Mouse (Mus musculus): ENCODE data around the gene Zfp994. TPM values are rescaled to one million over a fixed set of nuclear protein-coding genes. Genes with fewer than 3 reads are reported as not detected.
"Not testable (repeated sequence)": the region's sequence is repeated elsewhere in the genome, so short reads cannot be mapped to it uniquely, and the experiment has no call there.

Zfp994 gene
- 4.2 TPM in 2 replicates for total RNA-seq (2021)
- long read RNA-seq, experiment 1, full-length matches to known transcripts: 2 of 6 reads
- long read RNA-seq, experiment 1, partial matches to known transcripts: 0 of 6 reads
- long read RNA-seq, experiment 1, other reads (novel, unspliced or antisense): 4 of 6 reads
- long read RNA-seq, experiment 2, full-length matches to known transcripts: 4 of 6 reads
- long read RNA-seq, experiment 2, partial matches to known transcripts: 1 of 6 reads
- long read RNA-seq, experiment 2, other reads (novel, unspliced or antisense): 1 of 6 reads

- DNase-seq: peak; percentile 96
Observed at GRCm38 (mm10) chr17:22225422-22226012, at the start of gene Zfp994. Gene Zfp994 (minus strand): TSS chr17:22225616.

- DNase-seq: peak; percentile 11
Observed at GRCm38 (mm10) chr17:22230701-22231100, 5.3 kb upstream of the Zfp994 start.

GRCm38 (mm10) chr17:22225015-22225414 lies 401 bp downstream of the Zfp994 start:
- DNase-seq: peak; percentile 25

GRCm38 (mm10) chr17:22165722-22166294 lies 59.6 kb downstream of the Zfp994 start, which contains the start of gene Zfp947:
Gene Zfp947 (minus strand): TSS chr17:22166190.
- peak; percentile 67 for DNase-seq

- not testable (repeated sequence) for DNase-seq
Observed at GRCm38 (mm10) chr17:22165304-22165703, 60.1 kb downstream of the Zfp994 start.

- not testable (repeated sequence) for DNase-seq
Observed at GRCm38 (mm10) chr17:22153951-22154350, 71.5 kb downstream of the Zfp994 start.

Other genes starting within 250 kb of the Zfp994 start
- 1.5 and 1.6 TPM in 2 replicates for gene Zfp947, start 59.4 kb downstream of the Zfp994 start, total RNA-seq (2021)
- 9.4 and 11.2 TPM in 2 replicates for gene CT030661.1, start 89.2 kb upstream of the Zfp994 start, total RNA-seq (2021)
- gene Zfp944, start 135.8 kb upstream of the Zfp994 start, total RNA-seq (2021): 6.5 and 7.8 TPM in 2 replicates
- gene Zfp758, start 135.8 kb upstream of the Zfp994 start, total RNA-seq (2021): 9.2 and 9.7 TPM in 2 replicates
- gene Zfp946, start 198.6 kb upstream of the Zfp994 start, total RNA-seq (2021): 6.7 and 7.7 TPM in 2 replicates